Mouse (Mus musculus) brain, embryonic 14.5 days (tissue): ENCODE data around the gene Fez1.

ENCODE experiments used
- CTCF ChIP-seq: fragments of 200-500 bp; IDR thresholded peaks from 2 replicates; pipeline ENCODE4 v1.5.1; 2012; ENCODE audit warnings: inconsistent platforms, mild to moderate bottlenecking, moderate library complexity, borderline replicate concordance; ENCODE audit not compliant: insufficient read depth, insufficient read length; ENCODE audit errors: extremely low read depth
- POLR2A ChIP-seq: fragments of 200-500 bp; IDR thresholded peaks from 2 replicates; pipeline ENCODE4 v1.6.1; 2012; ENCODE audit warnings: mild to moderate bottlenecking, inconsistent platforms, borderline replicate concordance; ENCODE audit not compliant: poor library complexity, insufficient read depth, insufficient read length, severe bottlenecking; ENCODE audit errors: extremely low read depth

DNA sequence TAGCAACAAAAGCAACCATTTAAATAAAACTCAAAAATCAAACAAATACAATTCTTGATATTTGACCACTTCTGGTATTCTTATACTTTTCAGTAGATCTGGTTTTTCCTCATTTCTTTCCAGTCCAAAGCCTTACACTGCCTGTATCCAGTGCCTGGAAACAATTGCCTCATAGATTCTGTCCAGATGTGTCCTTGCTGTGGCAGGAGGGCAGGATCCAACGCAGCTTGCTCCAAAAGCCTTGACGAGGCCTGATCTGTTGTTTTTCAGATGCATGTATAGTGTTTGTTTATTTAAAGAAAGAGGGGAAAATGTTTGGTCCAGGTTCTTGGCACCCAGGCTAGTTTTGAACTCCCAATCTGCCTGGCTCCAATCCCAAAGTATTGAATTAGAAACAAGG, 34.7 kb downstream of the Fez1 start:
- no peak for TF ChIP-seq POLR2A
- no peak for TF ChIP-seq CTCF
